Mouse (Mus musculus): Measurements from ENCODE around the gene C1s2. TPM values are rescaled to one million over a fixed set of nuclear protein-coding genes. Genes with fewer than 3 reads are reported as not detected.
"Not testable (repeated sequence)": the region's sequence is repeated elsewhere in the genome, so short reads cannot be mapped to it uniquely, and the experiment has no call there.

The C1s2 gene
- polyA plus RNA-seq, 1 experiment from 2014 or later = not detected

- not testable (repeated sequence) for ATAC-seq (replicated peaks; ENCODE audit: insufficient number of reproducible peaks, low FRiP score, low TSS enrichment)
Observed at GRCm38 (mm10) chr6:124575155-124575678, 60.7 kb downstream of the C1s2 start.

More at GRCm38 (mm10) chr6:124575155-124575678, 60.7 kb downstream of the C1s2 start:
- WGBS (ENCODE audit: insufficient replicate concordance) = 76% methylated on average over 3 of the region's 3 CpGs
- H3K4me3 ChIP-seq (ENCODE audit: low read depth, low read length); H3K36me3 ChIP-seq (ENCODE audit: control insufficient read depth, insufficient read depth, low read length); H3K4me2 ChIP-seq; H3K27ac ChIP-seq (ENCODE audit: low read depth, low read length); H3K4me1 ChIP-seq (ENCODE audit: control insufficient read depth, insufficient read depth, low read length); H3K9me3 ChIP-seq (replicated peaks; ENCODE audit: control insufficient read depth, low read length); H3K27me3 ChIP-seq (ENCODE audit: control insufficient read depth, insufficient read depth, low read length); H3K9ac ChIP-seq (ENCODE audit: low read depth, low read length): not testable (repeated sequence)

Other genes starting within 250 kb of the C1s2 start
- gene Pex5, start 221.0 kb downstream of the C1s2 start, polyA plus RNA-seq (2014; fragmentation: Nextera tagmentation; extraction: Ambion mirVana) = 17.8 and 22.1 TPM in 2 replicates
- 1.6 and 1.8 TPM in 2 replicates for gene Clstn3, start 171.3 kb downstream of the C1s2 start, polyA plus RNA-seq (2014; fragmentation: Nextera tagmentation; extraction: Ambion mirVana)
- gene C1rl, start 143.0 kb downstream of the C1s2 start, polyA plus RNA-seq (2014; fragmentation: Nextera tagmentation; extraction: Ambion mirVana) = 0.16 and 0.35 TPM in 2 replicates
- 0.09 and 0.21 TPM in 2 replicates for gene C1ra, start 123.7 kb downstream of the C1s2 start, polyA plus RNA-seq (2014; fragmentation: Nextera tagmentation; extraction: Ambion mirVana)
- gene C1s1, start 93.7 kb downstream of the C1s2 start, polyA plus RNA-seq (2014; fragmentation: Nextera tagmentation; extraction: Ambion mirVana) = 0.26 TPM in 1 of 2 replicates, not detected in the other
- not detected in 2 replicates for gene C1rb, start 65.8 kb downstream of the C1s2 start, polyA plus RNA-seq (2014; fragmentation: Nextera tagmentation; extraction: Ambion mirVana)
- 35.5 and 41.1 TPM in 2 replicates for gene Lpcat3, start 26.9 kb upstream of the C1s2 start, polyA plus RNA-seq (2014; fragmentation: Nextera tagmentation; extraction: Ambion mirVana)
- gene Emg1, start 76.1 kb upstream of the C1s2 start, polyA plus RNA-seq (2014; fragmentation: Nextera tagmentation; extraction: Ambion mirVana) = 139 and 148 TPM in 2 replicates
- gene Phb2, start 76.3 kb upstream of the C1s2 start, polyA plus RNA-seq (2014; fragmentation: Nextera tagmentation; extraction: Ambion mirVana) = 335 and 336 TPM in 2 replicates
- 4.8 and 6.9 TPM in 2 replicates for gene Ptpn6, start 102.6 kb upstream of the C1s2 start, polyA plus RNA-seq (2014; fragmentation: Nextera tagmentation; extraction: Ambion mirVana)
- 352 and 380 TPM in 2 replicates for gene Grcc10, start 105.3 kb upstream of the C1s2 start, polyA plus RNA-seq (2014; fragmentation: Nextera tagmentation; extraction: Ambion mirVana)
- not detected in 2 replicates for gene Gm45234, start 119.9 kb upstream of the C1s2 start, polyA plus RNA-seq (2014; fragmentation: Nextera tagmentation; extraction: Ambion mirVana)
- 7.4 and 9.5 TPM in 2 replicates for gene Atn1, start 120.4 kb upstream of the C1s2 start, polyA plus RNA-seq (2014; fragmentation: Nextera tagmentation; extraction: Ambion mirVana)
- gene Eno2, start 133.6 kb upstream of the C1s2 start, polyA plus RNA-seq (2014; fragmentation: Nextera tagmentation; extraction: Ambion mirVana) = 5.3 TPM in 2 replicates
- gene Lrrc23, start 143.6 kb upstream of the C1s2 start, polyA plus RNA-seq (2014; fragmentation: Nextera tagmentation; extraction: Ambion mirVana) = not detected in 2 replicates
- 4.5 and 6.6 TPM in 2 replicates for gene Spsb2, start 172.6 kb upstream of the C1s2 start, polyA plus RNA-seq (2014; fragmentation: Nextera tagmentation; extraction: Ambion mirVana)
- 1,419 and 1,543 TPM in 2 replicates for gene Tpi1, start 178.2 kb upstream of the C1s2 start, polyA plus RNA-seq (2014; fragmentation: Nextera tagmentation; extraction: Ambion mirVana)
- 87.3 and 98.3 TPM in 2 replicates for gene Usp5, start 193.4 kb upstream of the C1s2 start, polyA plus RNA-seq (2014; fragmentation: Nextera tagmentation; extraction: Ambion mirVana)
- 137 and 153 TPM in 2 replicates for gene Cdca3, start 193.5 kb upstream of the C1s2 start, polyA plus RNA-seq (2014; fragmentation: Nextera tagmentation; extraction: Ambion mirVana)
- gene Gnb3, start 204.2 kb upstream of the C1s2 start, polyA plus RNA-seq (2014; fragmentation: Nextera tagmentation; extraction: Ambion mirVana) = 5.4 and 6.6 TPM in 2 replicates
- gene P3h3, start 221.7 kb upstream of the C1s2 start, polyA plus RNA-seq (2014; fragmentation: Nextera tagmentation; extraction: Ambion mirVana) = 13.8 and 15.8 TPM in 2 replicates
- 0.69 and 0.80 TPM in 2 replicates for gene Gpr162, start 227.9 kb upstream of the C1s2 start, polyA plus RNA-seq (2014; fragmentation: Nextera tagmentation; extraction: Ambion mirVana)